ENCODE assay signal across 8 mouse cellular contexts in genomic region chr5:90588708-90589595, GRCm38 (mm10). TPM values are rescaled to one million over a fixed set of nuclear protein-coding genes. Genes with fewer than 3 reads are reported as not detected.
DNase-seq lines count a peak whose midpoint lies in the region; TF ChIP-seq lines count a peak whose summit lies in the region.

No protein-coding gene starts in this region.

- H3K4me3 ChIP-seq in cortical plate, adult 2 months (ENCODE audit: insufficient read depth, low read length): peak overlapping the region; percentile 41
- peak overlapping the region; percentile 59 for H3K4me3 ChIP-seq in gastrocnemius, adult 2 months
- H3K4me3 ChIP-seq in left cerebral cortex, adult 2 months: peak overlapping the region; percentile 51

- intact Hi-C loops in gastrocnemius, adult 2 months (cut with DNase I): no loop called here
- intact Hi-C loops in left cerebral cortex, adult 2 months (cut with DNase I): loop anchor here (1.0 to 5.0 kb wide), 4 partner anchors 88 to 387 kb away; partner anchors contain the start of gene Cox18

- no peak overlapping the region for H3K27ac ChIP-seq in cortical plate, adult 2 months (ENCODE audit: insufficient read depth, low read length)
- H3K27ac ChIP-seq in gastrocnemius, adult 2 months: no peak overlapping the region
- H3K27ac ChIP-seq in left cerebral cortex, adult 2 months: peak overlapping the region; percentile 80

- TF ChIP-seq CTCF in cortical plate, adult 2 months (IDR thresholded peaks at IDR 0.05; ENCODE audit: extremely low read depth, insufficient read depth, low read length): peak; percentile 91
- peak; percentile 95; the same call in 1 of the 2 replicates for TF ChIP-seq CTCF in gastrocnemius, adult 2 months (IDR thresholded peaks at IDR 0.05)
- peak; percentile 96 for TF ChIP-seq CTCF in left cerebral cortex, adult 2 months (IDR thresholded peaks at IDR 0.05)

- H3K4me1 ChIP-seq in cortical plate, adult 2 months (ENCODE audit: control insufficient read depth, insufficient read depth, low read length): no peaks in the 10 kb centered on the region

- no peak for TF ChIP-seq POLR2A in cortical plate, adult 2 months (IDR thresholded peaks at IDR 0.05; ENCODE audit: extremely low read depth, insufficient read depth, low read length)

- DNase-seq in adrenal gland, adult 18-20 months (ENCODE audit: low spot score in 2 of 2): peak; percentile 48 to 53
- peak; percentile 47 for DNase-seq in gastrocnemius, adult 2 months
- DNase-seq in induced T-regulatory cell, adult 2 months (ENCODE audit: low read depth): peak; percentile 85
- peak; percentile 85 to 86 for DNase-seq in left cerebral cortex, adult 2 months (ENCODE audit: extremely low spot score in 1 of 2, low spot score in 2 of 2)
- peak; percentile 48 to 75 for DNase-seq in lung, postnatal 4 days
- peak; percentile 63 for DNase-seq in retina, postnatal 7 days (ENCODE audit: low read depth, low spot score)
- peak; percentile 29 to 67 for DNase-seq in urinary bladder, postnatal 4 days (ENCODE audit: low spot score in 2 of 2)

RNA-seq across cellular contexts. Expression of gene 5830473C10Rik, which starts 28.0 kb away (rescaled TPM):
- total RNA-seq in adrenal gland, adult 18-20 months (2021): not detected
- 0.11 and 0.13 TPM in 2 replicates for polyA plus RNA-seq in cortical plate, adult 2 months (2012; rRNA removed)
- not detected for total RNA-seq in gastrocnemius, adult 2 months (2021)
- total RNA-seq in left cerebral cortex, adult 2 months (2021): under 1 TPM; 0.14 to 0.18 TPM

RNA-seq across cellular contexts. Expression of gene Rassf6, which starts 51.5 kb away (rescaled TPM):
- 1 to 10 TPM; 3.7 to 7.4 TPM for total RNA-seq in adrenal gland, adult 18-20 months (2021)
- 0.45 and 1.1 TPM in 2 replicates for polyA plus RNA-seq in cortical plate, adult 2 months (2012; rRNA removed)
- total RNA-seq in gastrocnemius, adult 2 months (2021): not detected
- total RNA-seq in left cerebral cortex, adult 2 months (2021): 1 to 10 TPM; 1.6 to 2.3 TPM
